Mouse (Mus musculus): ENCODE data around the gene Pgls. TPM values are rescaled to one million over a fixed set of nuclear protein-coding genes. Genes with fewer than 3 reads are reported as not detected.

Gene Pgls
- polyA plus RNA-seq, 1 experiment from 2014 or later, result 239 TPM

GRCm38 (mm10) chr8:71554644-71555043, 37.3 kb upstream of the Pgls start:
- no peak overlapping the region for H3K4me3 ChIP-seq (ENCODE audit: low read depth, low read length)
- no peak overlapping the region for H3K4me2 ChIP-seq (ENCODE audit: low read depth, severe bottlenecking)
- H3K27ac ChIP-seq (replicated peaks; ENCODE audit: low read depth, low read length), result no peak overlapping the region
- 82% methylated on average over 2 of the region's 2 CpGs for WGBS
- DNase-seq (ENCODE audit: low spot score), result no peak
- no peaks in the 10 kb centered on the region for H3K9me3 ChIP-seq (ENCODE audit: control insufficient read depth, low read length)
- no peak for ATAC-seq (ENCODE audit: insufficient number of reproducible peaks, low FRiP score, low TSS enrichment, low read depth)
- no peak overlapping the region for H3K9ac ChIP-seq (ENCODE audit: low read length)
- H3K36me3 ChIP-seq (ENCODE audit: control insufficient read depth, insufficient read depth, low read length), result no peaks in the 10 kb centered on the region
- 0 out of 2 replicates have a peak, but pooled peaks cover 7% of the 10 kb centered on the region for H3K4me1 ChIP-seq (ENCODE audit: control insufficient read depth, insufficient read depth, low read length)
- H3K27me3 ChIP-seq (ENCODE audit: control insufficient read depth, insufficient read depth, low read length), result peaks cover 35% of the 10 kb centered on the region

GRCm38 (mm10) chr8:71558071-71558957, 33.7 kb upstream of the Pgls start, which contains the start of gene Tmem221:
Gene Tmem221, minus strand, starts transcription at chr8:71558871.
- DNase-seq (ENCODE audit: low spot score), result no peak
- Histone ChIP-seq H3K9ac (ENCODE audit: low read length) (no peak within 1 kb of the TSS), H3K36me3 (ENCODE audit: control insufficient read depth, insufficient read depth, low read length) (no peaks in the 10 kb centered on the region), H3K9me3 (ENCODE audit: control insufficient read depth, low read length) (no peaks in the 10 kb centered on the region), H3K4me1 (ENCODE audit: control insufficient read depth, insufficient read depth, low read length) (0 out of 2 replicates have a peak, but pooled peaks cover 7% of the 10 kb centered on the region), H3K4me2 (ENCODE audit: low read depth, severe bottlenecking) (peak within 1 kb of the TSS; percentile 50), H3K4me3 (ENCODE audit: low read depth, low read length) (peak within 1 kb of the TSS; percentile 25), H3K27me3 (ENCODE audit: control insufficient read depth, insufficient read depth, low read length) (peaks cover 64% of the 10 kb centered on the region), H3K27ac (replicated peaks; ENCODE audit: low read depth, low read length) (no peak within 1 kb of the TSS)
- ATAC-seq (ENCODE audit: insufficient number of reproducible peaks, low FRiP score, low TSS enrichment, low read depth), result no peak
- 5% methylated on average over 64 of the region's 70 CpGs for WGBS

- Histone ChIP-seq H3K9me3 (ENCODE audit: control insufficient read depth, low read length) (peaks cover 3% of the 10 kb centered on the region; the same call in 1 of the 2 replicates), H3K36me3 (ENCODE audit: control insufficient read depth, insufficient read depth, low read length) (no peaks in the 10 kb centered on the region), H3K27me3 (ENCODE audit: control insufficient read depth, insufficient read depth, low read length) (peaks cover 67% of the 10 kb centered on the region), H3K4me3 (ENCODE audit: low read depth, low read length) (peak overlapping the region; percentile 25), H3K4me2 (ENCODE audit: low read depth, severe bottlenecking) (peak overlapping the region; percentile 50), H3K27ac (replicated peaks; ENCODE audit: low read depth, low read length) (no peak overlapping the region), H3K4me1 (ENCODE audit: control insufficient read depth, insufficient read depth, low read length) (0 out of 2 replicates have a peak, but pooled peaks cover 7% of the 10 kb centered on the region), H3K9ac (ENCODE audit: low read length) (no peak overlapping the region)
- DNase-seq (ENCODE audit: low spot score), result peak; percentile 70
- WGBS, result 2% methylated on average over 24 of the region's 24 CpGs
- ATAC-seq (ENCODE audit: insufficient number of reproducible peaks, low FRiP score, low TSS enrichment, low read depth), result 0 out of 2 replicates have a peak, but pooled peaks have one; percentile 65
Observed at GRCm38 (mm10) chr8:71558958-71559690, 32.9 kb upstream of the Pgls start.

GRCm38 (mm10) chr8:71560071-71560470, 31.9 kb upstream of the Pgls start:
- WGBS, result 67% methylated on average over 3 of the region's 3 CpGs

GRCm38 (mm10) chr8:71560765-71561164, 31.2 kb upstream of the Pgls start:
- Histone ChIP-seq H3K27me3 (ENCODE audit: control insufficient read depth, insufficient read depth, low read length) (peaks cover 67% of the 10 kb centered on the region), H3K4me2 (ENCODE audit: low read depth, severe bottlenecking) (no peak overlapping the region), H3K36me3 (ENCODE audit: control insufficient read depth, insufficient read depth, low read length) (no peaks in the 10 kb centered on the region), H3K4me1 (ENCODE audit: control insufficient read depth, insufficient read depth, low read length) (0 out of 2 replicates have a peak, but pooled peaks cover 7% of the 10 kb centered on the region), H3K4me3 (ENCODE audit: low read depth, low read length) (no peak overlapping the region), H3K9me3 (ENCODE audit: control insufficient read depth, low read length) (peaks cover 4% of the 10 kb centered on the region; the same call in 1 of the 2 replicates), H3K27ac (replicated peaks; ENCODE audit: low read depth, low read length) (no peak overlapping the region), H3K9ac (ENCODE audit: low read length) (no peak overlapping the region)
- ATAC-seq (ENCODE audit: insufficient number of reproducible peaks, low FRiP score, low TSS enrichment, low read depth), result no peak
- WGBS, result 82% methylated on average over 5 of the region's 5 CpGs
- DNase-seq (ENCODE audit: low spot score), result no peak

More at GRCm38 (mm10) chr8:71560071-71560470, 31.9 kb upstream of the Pgls start:
- Histone ChIP-seq H3K4me2 (ENCODE audit: low read depth, severe bottlenecking) (no peak overlapping the region), H3K9ac (ENCODE audit: low read length) (no peak overlapping the region), H3K36me3 (ENCODE audit: control insufficient read depth, insufficient read depth, low read length) (no peaks in the 10 kb centered on the region), H3K9me3 (ENCODE audit: control insufficient read depth, low read length) (peaks cover 4% of the 10 kb centered on the region; the same call in 1 of the 2 replicates), H3K4me1 (ENCODE audit: control insufficient read depth, insufficient read depth, low read length) (0 out of 2 replicates have a peak, but pooled peaks cover 7% of the 10 kb centered on the region), H3K27ac (replicated peaks; ENCODE audit: low read depth, low read length) (no peak overlapping the region), H3K27me3 (ENCODE audit: control insufficient read depth, insufficient read depth, low read length) (peaks cover 67% of the 10 kb centered on the region), H3K4me3 (ENCODE audit: low read depth, low read length) (no peak overlapping the region)
- ATAC-seq (ENCODE audit: insufficient number of reproducible peaks, low FRiP score, low TSS enrichment, low read depth) (no peak), DNase-seq (ENCODE audit: low spot score) (no peak)

GRCm38 (mm10) chr8:71561401-71561800, 30.6 kb upstream of the Pgls start:
- WGBS, result 2% methylated on average over 15 of the region's 15 CpGs
- H3K9me3 ChIP-seq (ENCODE audit: control insufficient read depth, low read length), result peaks cover 4% of the 10 kb centered on the region; the same call in 1 of the 2 replicates

GRCm38 (mm10) chr8:71562751-71563150, 29.2 kb upstream of the Pgls start:
- Histone ChIP-seq H3K27me3 (ENCODE audit: control insufficient read depth, insufficient read depth, low read length) (peaks cover 55% of the 10 kb centered on the region), H3K4me1 (ENCODE audit: control insufficient read depth, insufficient read depth, low read length) (0 out of 2 replicates have a peak, but pooled peaks cover 7% of the 10 kb centered on the region), H3K27ac (replicated peaks; ENCODE audit: low read depth, low read length) (no peak overlapping the region), H3K9ac (ENCODE audit: low read length) (peak overlapping the region; percentile 30; the same call in 1 of the 2 replicates), H3K36me3 (ENCODE audit: control insufficient read depth, insufficient read depth, low read length) (no peaks in the 10 kb centered on the region), H3K4me2 (ENCODE audit: low read depth, severe bottlenecking) (peak overlapping the region; percentile 33; the same call in 1 of the 2 replicates), H3K4me3 (ENCODE audit: low read depth, low read length) (0 out of 2 replicates have a peak overlapping the region, but pooled peaks have one; percentile 8), H3K9me3 (ENCODE audit: control insufficient read depth, low read length) (peaks cover 4% of the 10 kb centered on the region; the same call in 1 of the 2 replicates)
- 2% methylated on average over 32 of the region's 33 CpGs for WGBS
- ATAC-seq (ENCODE audit: insufficient number of reproducible peaks, low FRiP score, low TSS enrichment, low read depth) (no peak), DNase-seq (ENCODE audit: low spot score) (peak; percentile 79)

More at GRCm38 (mm10) chr8:71561401-71561800, 30.6 kb upstream of the Pgls start:
- Histone ChIP-seq H3K9ac (ENCODE audit: low read length) (no peak overlapping the region), H3K4me1 (ENCODE audit: control insufficient read depth, insufficient read depth, low read length) (0 out of 2 replicates have a peak, but pooled peaks cover 7% of the 10 kb centered on the region), H3K27ac (replicated peaks; ENCODE audit: low read depth, low read length) (no peak overlapping the region), H3K36me3 (ENCODE audit: control insufficient read depth, insufficient read depth, low read length) (no peaks in the 10 kb centered on the region), H3K4me3 (ENCODE audit: low read depth, low read length) (no peak overlapping the region), H3K27me3 (ENCODE audit: control insufficient read depth, insufficient read depth, low read length) (peaks cover 65% of the 10 kb centered on the region), H3K4me2 (ENCODE audit: low read depth, severe bottlenecking) (no peak overlapping the region)
- DNase-seq (ENCODE audit: low spot score), result peak; percentile 89
- no peak for ATAC-seq (ENCODE audit: insufficient number of reproducible peaks, low FRiP score, low TSS enrichment, low read depth)

GRCm38 (mm10) chr8:71563992-71564391, 28.0 kb upstream of the Pgls start:
- peaks cover 51% of the 10 kb centered on the region for H3K27me3 ChIP-seq (ENCODE audit: control insufficient read depth, insufficient read depth, low read length)
- DNase-seq (ENCODE audit: low spot score), result no peak

More at GRCm38 (mm10) chr8:71563992-71564391, 28.0 kb upstream of the Pgls start:
- ATAC-seq (ENCODE audit: insufficient number of reproducible peaks, low FRiP score, low TSS enrichment, low read depth), result no peak
- no peak overlapping the region for H3K9ac ChIP-seq (ENCODE audit: low read length)
- WGBS, result 97% methylated on average over 4 of the region's 4 CpGs
- no peak overlapping the region for H3K4me3 ChIP-seq (ENCODE audit: low read depth, low read length)
- no peak overlapping the region for H3K4me2 ChIP-seq (ENCODE audit: low read depth, severe bottlenecking)
- no peak overlapping the region for H3K27ac ChIP-seq (replicated peaks; ENCODE audit: low read depth, low read length)
- no peaks in the 10 kb centered on the region for H3K36me3 ChIP-seq (ENCODE audit: control insufficient read depth, insufficient read depth, low read length)
- H3K4me1 ChIP-seq (ENCODE audit: control insufficient read depth, insufficient read depth, low read length), result peaks cover 4% of the 10 kb centered on the region; the same call in 1 of the 2 replicates
- peaks cover 4% of the 10 kb centered on the region; the same call in 1 of the 2 replicates for H3K9me3 ChIP-seq (ENCODE audit: control insufficient read depth, low read length)

Data from limb, embryonic 11.5 days (tissue).